Mouse (Mus musculus) limb, embryonic 11.5 days (tissue): ENCODE results near the gene Lgals9. TPM values are rescaled to one million over a fixed set of nuclear protein-coding genes. Genes with fewer than 3 reads are reported as not detected.

Experiments
- polyA plus RNA-seq: library from polyadenylated mRNA; unstranded; fragments of >200 nt; fragmentation: Nextera tagmentation; extraction: Ambion mirVana; gene quantifications from 2 replicates; pipeline ENCODE4 v1.2.1, GENCODE M21; 2014

The Lgals9 gene
- polyA plus RNA-seq, 1 experiment from 2014 or later, result 2.7 TPM

Other genes with a start within 250 kb of the Lgals9 start
- 35.3 and 41.3 TPM in 2 replicates for gene Ccnq, start 233.2 kb downstream of the Lgals9 start, polyA plus RNA-seq
- gene Lyrm9, start 158.4 kb downstream of the Lgals9 start, polyA plus RNA-seq, result 12.8 and 15.2 TPM in 2 replicates
- 0.92 and 0.95 TPM in 2 replicates for gene Nos2, start 64.2 kb downstream of the Lgals9 start, polyA plus RNA-seq
- 2.2 and 3.4 TPM in 2 replicates for gene Ksr1, start 161.5 kb upstream of the Lgals9 start, polyA plus RNA-seq